Mouse (Mus musculus): ENCODE results near the gene Fam227a. TPM values are rescaled to one million over a fixed set of nuclear protein-coding genes. Genes with fewer than 3 reads are reported as not detected.
A peak's percentile ranks its signal among the peaks of the same experiment; 100 is the strongest.

Gene Fam227a
- 1 to 10 TPM; 1.4 to 2.1 TPM for total RNA-seq (2021)
- long read RNA-seq, experiment 1, partial matches to known transcripts: 0 of 1 reads
- long read RNA-seq, experiment 1, other reads (novel, unspliced or antisense): 1 of 1 reads
- long read RNA-seq, experiment 2: 0 reads

DNA sequence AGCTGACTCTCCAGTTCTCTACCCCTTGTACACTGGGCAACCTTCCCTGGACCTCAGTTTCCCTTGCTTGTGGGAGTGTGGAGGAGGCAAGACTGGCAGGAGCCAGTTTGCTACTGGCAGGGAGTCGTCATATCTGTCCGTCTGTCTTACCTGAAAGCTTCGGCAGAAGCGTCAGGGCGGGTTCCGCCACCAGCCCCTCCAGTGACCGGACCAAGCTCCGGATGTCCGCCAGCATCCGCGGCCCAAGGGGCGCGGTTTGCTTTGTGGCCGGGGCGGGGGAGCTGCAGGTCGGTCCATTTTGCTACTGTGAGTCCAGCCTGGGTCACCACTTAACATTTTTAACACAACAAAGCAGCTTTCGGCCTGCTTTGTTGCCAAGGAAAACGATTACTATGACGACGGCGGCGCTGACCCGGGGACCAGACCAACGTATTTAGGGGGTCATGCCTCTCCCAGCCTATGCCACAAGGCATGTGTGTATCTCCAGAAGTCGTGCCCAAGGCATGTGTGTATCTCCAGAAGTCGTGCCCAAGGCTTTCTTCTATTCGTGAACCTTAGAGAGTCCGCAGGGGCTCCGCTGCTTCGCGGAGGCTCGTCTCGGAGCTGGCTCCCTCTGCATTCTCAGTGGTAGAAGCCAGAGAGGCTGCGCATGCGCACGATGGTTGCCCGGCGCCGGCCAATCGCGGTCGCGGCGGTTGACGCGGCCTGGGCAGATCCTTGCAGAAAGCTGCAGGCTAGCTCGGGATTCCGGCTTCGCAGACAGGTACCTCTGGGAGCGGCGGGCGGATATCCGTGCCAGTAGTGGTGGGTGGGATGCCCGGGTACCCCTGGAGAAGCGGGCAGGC lies at the start of gene Fam227a, which contains the start of gene Cby1:
Gene Fam227a (minus strand): TSS at position 426 of the 845 bp plus-strand sequence.
Gene Cby1 (plus strand): TSS at position 669 of the 845 bp plus-strand sequence.
- intact Hi-C loops (cut with DNase I): no loop called here
- DNase-seq: peak; percentile 97

GRCm38 (mm10) chr15:79708229-79708822 lies 49.6 kb upstream of the Fam227a start:
- intact Hi-C loops (cut with DNase I): no loop called here
- DNase-seq: no peak

DNA sequence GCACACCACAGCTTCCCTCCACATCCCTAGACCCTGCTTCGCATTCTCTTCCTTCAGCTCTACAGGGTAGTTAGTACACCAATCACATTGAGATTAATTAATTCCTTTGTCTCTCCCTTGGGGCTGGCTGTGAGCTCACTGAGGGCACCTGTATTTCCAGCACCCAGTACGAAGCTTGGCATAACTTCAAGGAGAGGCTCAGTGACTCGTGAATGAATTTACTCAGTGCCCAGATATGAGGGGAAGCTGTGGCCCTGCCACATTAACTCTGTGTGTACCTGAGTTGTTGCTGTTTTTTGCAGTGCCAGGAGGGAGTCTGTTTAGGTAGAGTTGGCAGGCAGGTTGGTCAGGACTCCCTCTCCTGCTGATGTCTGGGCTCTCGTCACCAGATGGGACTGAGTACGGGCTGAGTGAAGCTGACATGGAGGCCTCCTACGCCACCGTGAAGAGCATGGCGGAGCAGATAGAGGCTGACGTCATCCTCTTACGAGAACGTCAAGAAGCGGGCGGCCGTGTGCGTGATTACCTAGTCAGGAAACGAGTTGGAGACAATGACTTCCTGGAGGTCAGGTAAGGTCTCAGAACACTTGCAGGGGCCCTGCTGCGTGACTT lies 48.0 kb upstream of the Fam227a start:
- DNase-seq: no peak
- intact Hi-C loops (cut with DNase I): no loop called here

- no peak for DNase-seq
- intact Hi-C loops (cut with DNase I): no loop called here
Observed at GRCm38 (mm10) chr15:79697558-79698187, 38.9 kb upstream of the Fam227a start.

- intact Hi-C loops (cut with DNase I): no loop called here
- no peak for DNase-seq
Observed at GRCm38 (mm10) chr15:79697011-79697410, 38.3 kb upstream of the Fam227a start.

DNA sequence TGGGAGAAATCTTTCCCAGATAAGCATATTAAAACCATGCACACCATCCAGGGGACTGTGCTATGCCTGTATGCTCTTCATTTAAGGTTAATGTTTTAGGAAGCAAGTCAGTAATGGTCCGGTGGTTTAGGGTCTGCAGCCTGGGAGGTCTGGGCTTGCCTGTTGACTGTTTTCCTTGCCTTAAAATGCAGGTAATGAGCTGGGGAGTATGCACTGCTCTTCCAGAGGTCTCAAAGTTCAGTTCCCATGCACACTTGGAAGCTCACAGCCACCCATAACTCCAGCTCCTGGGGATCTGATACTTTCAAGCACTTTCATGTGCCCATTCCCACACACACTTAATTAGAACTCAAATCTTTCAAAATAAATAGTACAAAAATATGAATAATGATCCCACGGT lies 37.8 kb upstream of the Fam227a start:
- intact Hi-C loops (cut with DNase I): no loop called here
- DNase-seq: no peak

DNA sequence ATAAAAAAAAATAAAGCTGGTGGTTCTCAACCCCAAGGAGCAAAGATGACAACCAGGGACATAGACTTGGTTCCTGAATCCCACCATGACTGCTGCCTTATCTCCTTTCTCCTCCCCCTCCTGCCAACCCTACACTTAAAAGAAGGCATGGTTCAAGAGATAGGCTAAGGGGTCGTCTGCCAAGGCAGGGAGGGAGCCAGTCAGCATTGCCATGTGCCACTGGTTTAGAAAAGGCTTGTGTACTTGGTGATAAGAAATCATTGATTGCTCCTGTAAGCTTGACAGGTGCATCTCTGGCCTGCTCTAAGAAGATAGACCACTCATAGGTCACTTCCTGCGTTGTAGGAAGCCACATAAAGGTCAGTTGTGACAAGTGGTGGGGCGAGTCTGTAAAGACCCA lies 36.8 kb upstream of the Fam227a start:
- intact Hi-C loops (cut with DNase I): no loop called here
- no peak for DNase-seq

DNA sequence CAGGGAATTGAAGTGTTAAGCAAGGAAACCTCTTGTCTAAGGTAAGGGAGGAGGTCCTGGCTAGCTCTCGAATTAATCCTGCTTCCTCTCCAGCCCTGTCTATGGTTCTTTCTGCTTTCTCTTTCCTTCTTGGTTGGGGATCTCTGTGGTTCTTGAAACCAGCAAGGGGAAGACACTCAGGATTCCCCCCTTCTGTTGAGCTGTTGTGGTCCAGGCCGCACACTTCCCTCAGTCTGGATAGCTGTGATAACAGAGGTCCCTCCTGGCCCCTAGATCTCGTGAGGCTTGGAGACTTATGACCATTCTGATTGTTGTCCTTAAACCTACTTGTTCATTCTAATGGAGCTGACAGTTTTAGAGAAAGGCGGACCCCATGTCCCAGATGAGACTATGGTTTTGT lies 35.8 kb upstream of the Fam227a start:
- DNase-seq: no peak
- intact Hi-C loops (cut with DNase I): loop anchor here (5.0 kb wide), 1 partner anchor 43 kb away; no protein-coding TSS in a partner anchor

DNA sequence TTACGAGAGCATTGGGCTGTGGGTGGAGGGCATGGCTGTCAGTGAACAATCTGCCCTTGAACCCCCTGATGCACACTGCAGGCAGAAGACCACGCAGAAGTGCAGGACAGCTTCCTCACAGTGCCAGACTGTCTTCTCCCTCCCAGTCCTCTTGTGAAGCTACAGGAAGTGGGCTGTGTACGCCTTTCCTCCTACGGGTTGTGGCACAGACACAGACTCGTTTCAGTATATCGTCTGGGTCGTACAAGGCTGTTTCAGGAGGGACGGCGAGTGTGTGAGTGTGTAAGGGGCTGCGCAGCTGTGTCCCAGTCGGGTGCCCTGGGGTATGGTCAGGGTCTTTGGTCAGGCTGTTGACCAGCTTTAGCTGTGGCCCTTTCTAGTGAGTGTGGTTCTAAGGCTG lies 35.0 kb upstream of the Fam227a start:
- intact Hi-C loops (cut with DNase I): loop anchor here (5.0 kb wide), 1 partner anchor 44 kb away; no protein-coding TSS in a partner anchor
- no peak for DNase-seq

DNA sequence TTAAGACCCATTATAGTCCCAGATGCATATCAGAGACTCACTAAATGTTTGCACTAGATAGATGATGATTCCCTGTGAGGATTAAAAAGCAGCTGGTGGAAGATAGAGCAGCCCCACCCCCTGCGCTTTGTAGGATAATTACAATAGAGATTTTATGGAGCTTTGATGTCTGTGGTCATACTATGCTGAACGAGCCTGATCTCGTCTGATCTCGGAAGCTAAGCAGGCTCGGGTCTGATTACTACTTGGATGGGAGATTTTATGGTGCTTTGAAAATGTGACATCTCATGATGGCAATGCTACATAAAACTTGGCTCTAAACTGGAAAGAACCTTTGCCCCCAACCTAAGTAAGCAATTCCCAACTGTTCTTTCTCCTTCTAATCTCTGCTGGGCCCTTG lies 33.6 kb upstream of the Fam227a start:
- intact Hi-C loops (cut with DNase I): loop anchor here (5.0 kb wide), 1 partner anchor 45 kb away; no protein-coding TSS in a partner anchor

DNA sequence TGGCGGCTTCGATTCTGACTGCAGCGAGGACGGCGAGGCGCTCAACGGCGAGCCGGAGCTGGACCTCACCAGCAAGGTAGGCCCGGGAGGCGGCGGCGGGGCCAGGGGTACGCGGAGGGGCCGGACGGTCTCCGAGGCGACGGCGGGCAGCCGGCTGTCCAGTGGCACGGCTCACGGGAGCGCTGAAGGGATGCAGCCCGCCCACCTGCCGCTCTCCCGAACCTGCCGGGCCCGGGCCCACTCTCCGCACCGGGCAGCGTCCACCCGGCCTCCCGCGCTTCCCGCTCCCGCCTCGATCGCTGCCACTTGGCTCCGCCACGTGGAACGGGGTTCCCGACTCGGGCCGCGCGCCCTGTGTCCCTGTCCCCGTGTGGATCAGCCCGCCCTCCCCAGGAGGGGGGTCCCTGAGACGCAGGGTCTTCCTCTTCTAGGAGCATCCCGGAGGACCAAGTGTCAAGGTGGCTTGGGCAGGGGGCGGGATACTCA lies 32.3 kb upstream of the Fam227a start:
- intact Hi-C loops (cut with DNase I): loop anchor here (5.0 kb wide), 1 partner anchor 46 kb away; no protein-coding TSS in a partner anchor
- peak in 1 of 2 experiments; percentile 55 for DNase-seq

More for the DNA sequence above, 33.6 kb upstream of the Fam227a start:
- DNase-seq: no peak

- DNase-seq: peak; percentile 95
- intact Hi-C loops (cut with DNase I): loop anchor here (5.0 kb wide), 1 partner anchor 47 kb away; no protein-coding TSS in a partner anchor
Observed at GRCm38 (mm10) chr15:79690426-79691022, 31.8 kb upstream of the Fam227a start, which contains the start of gene Gtpbp1. Gtpbp1 (plus strand) TSS chr15:79690845.

DNA sequence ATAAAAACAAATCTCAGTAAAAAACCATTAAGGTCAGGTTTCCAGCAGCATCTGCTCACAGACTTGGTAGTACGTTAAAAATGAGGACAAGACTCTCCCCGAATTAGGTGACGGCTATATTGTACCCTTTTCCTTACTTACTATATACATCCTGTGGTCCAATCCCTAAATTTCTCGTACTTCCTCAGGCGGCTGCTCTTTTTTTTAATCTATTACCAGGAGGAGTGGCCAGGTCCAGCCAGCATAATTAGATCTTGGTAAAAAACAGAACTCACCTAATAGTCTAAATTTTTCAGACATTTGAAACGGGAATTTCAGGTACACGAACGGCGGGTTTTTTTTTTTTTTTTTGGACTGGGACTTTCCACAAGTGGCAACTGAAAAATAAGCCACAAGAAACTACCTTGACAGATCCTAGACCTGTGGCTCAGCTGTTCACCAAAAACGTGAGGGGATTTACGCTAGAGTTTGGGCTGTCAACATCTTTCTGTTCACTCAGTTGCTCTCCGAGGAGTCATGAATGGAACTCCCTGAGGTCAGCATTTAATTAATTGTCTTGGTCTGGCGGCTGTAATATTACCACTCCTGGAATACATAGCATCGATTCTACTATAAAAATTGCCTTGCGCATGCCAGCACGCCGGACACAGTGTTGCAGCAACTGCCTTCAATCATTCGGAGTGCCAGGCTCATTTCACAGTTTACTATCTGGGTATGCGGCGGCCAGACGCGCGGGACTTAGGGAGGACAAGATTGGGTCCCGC lies 31.1 kb upstream of the Fam227a start:
- intact Hi-C loops (cut with DNase I): loop anchor here (5.0 kb wide), 1 partner anchor 47 kb away; no protein-coding TSS in a partner anchor
- no peak for DNase-seq

DNA sequence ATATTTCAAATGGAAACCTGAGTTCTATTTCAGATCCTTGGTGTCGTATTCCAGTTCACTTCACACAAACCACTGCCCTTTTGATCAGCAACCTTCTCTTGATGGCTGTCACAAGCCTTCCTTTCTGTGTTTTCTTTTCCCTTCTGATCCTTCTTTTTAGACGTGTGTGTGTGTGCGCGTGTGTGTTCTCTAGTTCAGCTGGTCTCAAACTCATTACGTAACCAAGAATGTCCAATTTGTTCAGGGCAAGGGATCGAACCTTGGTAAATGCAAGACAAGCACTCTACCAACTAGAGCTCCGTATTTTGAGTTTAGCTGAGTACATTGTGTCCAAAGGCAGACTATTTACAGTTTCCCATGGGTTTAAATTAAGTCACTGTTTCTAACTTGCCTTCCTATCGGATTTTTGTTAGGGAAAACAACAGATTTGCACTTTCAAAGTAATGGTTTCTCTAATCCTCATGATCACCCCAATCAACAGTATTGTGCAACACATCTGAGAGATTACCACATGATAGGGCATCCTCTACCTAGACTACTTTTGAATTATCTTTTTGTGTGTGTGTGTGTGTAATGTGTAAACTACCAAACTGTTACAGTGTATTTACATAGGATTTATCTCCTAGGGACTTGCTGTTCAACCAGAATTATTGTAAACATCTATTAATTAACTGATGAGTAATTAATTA lies 29.7 kb upstream of the Fam227a start:
- no peak for DNase-seq
- intact Hi-C loops (cut with DNase I): no loop called here

DNA sequence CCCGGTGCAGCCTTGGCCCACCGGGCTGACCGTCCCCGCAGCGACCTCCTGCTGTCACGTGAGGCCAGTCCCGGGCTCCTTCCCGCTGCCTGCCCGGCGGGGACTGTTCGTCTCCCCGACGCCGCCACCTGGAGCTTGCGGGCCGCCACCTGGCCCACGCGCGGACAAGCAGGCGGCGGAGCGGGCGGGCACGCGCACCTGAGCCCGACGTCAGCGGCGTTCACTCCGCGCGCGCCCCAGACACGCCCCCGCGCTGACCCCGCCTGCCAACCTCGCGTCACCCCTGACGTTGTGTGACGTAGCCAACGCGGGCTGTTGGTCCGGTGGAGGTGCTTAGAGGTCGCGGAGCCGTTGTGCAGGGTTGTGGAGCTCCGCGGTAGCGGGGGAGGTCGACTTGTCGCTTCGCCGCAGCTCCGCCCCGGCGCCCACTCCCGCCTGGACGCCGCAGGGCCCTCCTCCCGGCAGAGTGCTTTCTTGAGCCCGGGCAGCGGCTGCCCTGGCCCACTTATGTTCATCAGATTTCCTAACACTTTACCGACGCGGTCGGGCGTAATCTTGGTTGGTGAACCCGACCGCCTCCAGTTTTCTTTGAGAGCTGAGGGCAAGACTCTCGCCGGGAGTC lies 29.0 kb upstream of the Fam227a start, which contains the start of gene Josd1:
Gene Josd1 (minus strand): TSS at position 274 of the 622 bp plus-strand sequence.
- intact Hi-C loops (cut with DNase I): loop anchor here (2.0 kb wide), 1 partner anchor 17 kb away; the partner anchor contains the start of gene Tomm22

GRCm38 (mm10) chr15:79687175-79687574 lies 28.4 kb upstream of the Fam227a start:
- DNase-seq: no peak
- intact Hi-C loops (cut with DNase I): loop anchor here (2.0 kb wide), 1 partner anchor 16 kb away; the partner anchor contains the start of gene Tomm22

More for the DNA sequence above, 29.0 kb upstream of the Fam227a start, which contains the start of gene Josd1:
- DNase-seq: peak; percentile 98
